Mouse (Mus musculus): ENCODE data around the gene Gabrd.

GRCm38 (mm10) chr4:155442808-155443207 is 44.9 kb upstream of the Gabrd start:
- TF ChIP-seq CTCF (IDR thresholded peaks at IDR 0.05; ENCODE audit: low read depth), result no peak
- no peak for TF ChIP-seq EP300 (optimal IDR thresholded peaks at IDR 0.05)

All from stomach, postnatal 0 days (tissue).